Mouse (Mus musculus) C2C12 (cell line): ENCODE data around the gene Prkar2a.

Experiments used
- CEBPB ChIP-seq: IDR thresholded peaks from one replicate; pipeline ENCODE4 v1.6.1; 2011; ENCODE audit warnings: low read depth, mild to moderate bottlenecking, control low read depth, moderate library complexity
- CTCF ChIP-seq: IDR thresholded peaks from one replicate; pipeline ENCODE4 v1.5.1; 2011; ENCODE audit not compliant: control insufficient read depth, insufficient read depth, insufficient read length
- FOSL1 ChIP-seq: IDR thresholded peaks from one replicate; pipeline ENCODE4 v1.8.0; 2011; ENCODE audit warnings: mild to moderate bottlenecking, low read length; ENCODE audit not compliant: poor library complexity, insufficient read depth, severe bottlenecking
- MAX ChIP-seq: IDR thresholded peaks from one replicate; pipeline ENCODE4 v1.6.1; 2011; ENCODE audit warnings: mild to moderate bottlenecking, control low read depth
- MYOD1 ChIP-seq: IDR thresholded peaks from one replicate; pipeline ENCODE4 v1.6.1; 2011; ENCODE audit warnings: low read depth; ENCODE audit not compliant: control insufficient read depth, insufficient read length
- MYOG ChIP-seq: IDR thresholded peaks from one replicate; pipeline ENCODE4 v1.6.1; 2011; ENCODE audit not compliant: control insufficient read depth, insufficient read length; ENCODE audit errors: extremely low read depth
- USF1 ChIP-seq: IDR thresholded peaks from one replicate; pipeline ENCODE4 v1.6.1; 2011; ENCODE audit warnings: low read depth, mild to moderate bottlenecking, control low read depth, moderate library complexity

DNA sequence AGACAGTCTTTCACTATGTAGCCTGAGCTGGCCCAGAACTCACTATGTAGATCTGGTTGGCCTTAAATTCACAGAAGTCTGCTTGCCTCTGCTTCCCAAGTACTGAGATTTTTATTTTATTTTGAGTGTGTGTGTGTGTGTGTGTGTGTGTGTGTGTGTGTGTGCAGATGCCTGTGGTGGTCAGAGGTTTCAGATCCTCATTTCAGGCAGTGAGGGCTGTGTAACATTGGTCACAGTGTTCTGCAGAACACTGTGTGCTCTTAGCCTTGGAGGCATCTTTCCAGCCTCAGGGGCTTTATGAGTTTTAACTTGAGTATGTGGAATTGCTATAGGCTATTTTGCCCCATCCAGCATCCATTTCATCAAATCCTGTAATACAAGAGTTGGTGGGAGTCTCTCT is 72.4 kb downstream of the Prkar2a start:
- no peak for TF ChIP-seq CTCF
- TF ChIP-seq MAX = no peak
- no peak for TF ChIP-seq CEBPB
- TF ChIP-seq MYOD1 = no peak
- TF ChIP-seq USF1 = no peak
- no peak for TF ChIP-seq MYOG
- no peak for TF ChIP-seq FOSL1
